Mouse (Mus musculus): ENCODE data around the gene Slc7a5. TPM values are rescaled to one million over a fixed set of nuclear protein-coding genes. Genes with fewer than 3 reads are reported as not detected.
A peak's percentile ranks its signal among the peaks of the same experiment; 100 is the strongest.

Gene Slc7a5
- 17.0 and 18.4 TPM in 2 replicates for polyA plus RNA-seq (2014; fragmentation: Nextera tagmentation; extraction: Ambion mirVana)

DNA sequence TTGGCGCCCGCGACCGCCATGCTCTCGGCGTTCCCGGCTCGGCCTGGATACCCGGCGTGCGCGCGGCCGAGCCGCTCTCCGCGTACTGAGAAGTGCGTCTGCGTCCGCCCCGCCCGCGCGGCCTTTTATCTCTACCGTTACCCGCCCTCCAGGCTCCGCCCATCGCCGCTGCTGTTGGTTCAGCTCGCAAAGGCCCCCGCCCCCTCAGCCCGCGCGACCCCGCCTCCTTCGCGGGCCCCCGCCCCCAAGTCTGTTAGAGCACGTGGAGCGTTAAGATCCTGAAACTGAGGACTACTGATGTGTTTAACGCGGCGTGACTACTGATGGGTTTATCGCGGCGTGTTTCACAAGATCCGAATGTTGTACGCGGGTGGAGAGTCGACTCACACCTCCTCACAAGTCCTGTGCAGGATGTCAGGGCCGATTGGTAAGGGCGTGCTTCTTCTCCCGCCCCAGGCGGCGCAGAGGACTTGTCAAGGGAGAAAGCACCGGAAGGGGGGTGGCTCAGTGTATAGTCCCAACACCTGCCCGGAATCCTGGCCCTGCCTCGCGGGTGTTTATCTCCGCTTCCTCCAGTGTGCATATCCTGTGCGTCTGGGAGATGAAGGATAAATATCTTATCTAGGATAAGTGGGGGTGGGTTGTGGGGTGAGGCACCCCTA lies at the start of gene Slc7a5:
Slc7a5 (minus strand) TSS at position 108 of the 662 bp plus-strand sequence.
- Histone ChIP-seq H3K9me3 (replicated peaks; ENCODE audit: control insufficient read depth, low read length) (no peaks in the 10 kb centered on the region), H3K4me3 (ENCODE audit: low read depth, low read length) (peak within 1 kb of the TSS; percentile 73), H3K27me3 (ENCODE audit: control insufficient read depth, insufficient read depth, low read length) (no peaks in the 10 kb centered on the region; the same call in 1 of the 2 replicates), H3K4me2 (peak within 1 kb of the TSS; percentile 96), H3K9ac (ENCODE audit: low read depth, low read length) (peak within 1 kb of the TSS; percentile 74), H3K36me3 (ENCODE audit: control insufficient read depth, insufficient read depth, low read length) (no peaks in the 10 kb centered on the region), H3K27ac (ENCODE audit: low read depth, low read length) (no peak within 1 kb of the TSS), H3K4me1 (ENCODE audit: control insufficient read depth, insufficient read depth, low read length) (peaks cover 18% of the 10 kb centered on the region)
- peak; percentile 88 for ATAC-seq (replicated peaks; ENCODE audit: insufficient number of reproducible peaks, low FRiP score, low TSS enrichment)
- WGBS (ENCODE audit: insufficient replicate concordance) = under 1% methylated on average over 60 of the region's 61 CpGs

DNA sequence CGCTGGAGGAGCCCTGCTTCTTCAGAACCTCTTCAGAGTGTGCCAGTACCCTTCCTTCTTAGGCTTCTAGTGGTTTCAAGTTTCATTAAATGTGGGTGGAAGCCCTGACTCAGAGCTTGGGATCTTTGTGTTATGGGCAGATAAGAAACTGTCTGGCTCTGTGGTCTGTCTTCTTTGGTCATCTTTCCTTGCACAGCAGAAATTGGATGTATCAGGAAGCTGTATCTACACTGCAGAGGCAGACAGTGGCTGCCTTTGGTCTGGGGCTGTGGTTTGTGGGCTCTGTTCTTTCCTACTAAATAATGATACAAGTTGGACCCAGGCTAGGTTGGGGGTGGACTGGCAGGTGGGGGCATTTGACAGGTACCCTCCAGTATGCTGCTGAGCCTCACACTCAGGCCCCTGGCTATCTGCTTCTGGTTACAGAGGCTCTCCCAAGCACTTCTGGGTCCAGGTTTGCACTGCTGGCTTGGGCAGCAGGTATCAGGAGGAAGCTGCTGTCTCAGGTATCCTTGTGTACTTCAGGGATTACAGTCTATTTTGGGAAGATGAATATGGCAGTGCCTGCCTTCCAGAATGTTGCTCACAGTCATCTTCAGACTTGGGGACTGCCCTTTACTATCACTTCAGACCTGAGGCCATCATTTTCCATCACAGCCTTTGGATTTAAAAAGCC lies 48.5 kb upstream of the Slc7a5 start:
- no peak overlapping the region for H3K9ac ChIP-seq (ENCODE audit: low read depth, low read length)
- peak overlapping the region; percentile 31; the same call in 1 of the 2 replicates for H3K27ac ChIP-seq (ENCODE audit: low read depth, low read length)
- peaks cover 30% of the 10 kb centered on the region for H3K4me1 ChIP-seq (ENCODE audit: control insufficient read depth, insufficient read depth, low read length)

GRCm38 (mm10) chr8:121954981-121955555 lies 47.6 kb upstream of the Slc7a5 start:
- H3K4me1 ChIP-seq (ENCODE audit: control insufficient read depth, insufficient read depth, low read length) = peaks cover 30% of the 10 kb centered on the region
- no peak for ATAC-seq (replicated peaks; ENCODE audit: insufficient number of reproducible peaks, low FRiP score, low TSS enrichment)
- no peak overlapping the region for H3K4me2 ChIP-seq

More for the DNA sequence above, 48.5 kb upstream of the Slc7a5 start:
- Histone ChIP-seq H3K4me2 (no peak overlapping the region), H3K27me3 (ENCODE audit: control insufficient read depth, insufficient read depth, low read length) (no peaks in the 10 kb centered on the region), H3K4me3 (ENCODE audit: low read depth, low read length) (no peak overlapping the region), H3K36me3 (ENCODE audit: control insufficient read depth, insufficient read depth, low read length) (0 out of 2 replicates have a peak, but pooled peaks cover 3% of the 10 kb centered on the region), H3K9me3 (replicated peaks; ENCODE audit: control insufficient read depth, low read length) (no peaks in the 10 kb centered on the region)
- 47% methylated on average over 1 of the region's 1 CpGs for WGBS (ENCODE audit: insufficient replicate concordance)
- ATAC-seq (replicated peaks; ENCODE audit: insufficient number of reproducible peaks, low FRiP score, low TSS enrichment) = no peak

DNA sequence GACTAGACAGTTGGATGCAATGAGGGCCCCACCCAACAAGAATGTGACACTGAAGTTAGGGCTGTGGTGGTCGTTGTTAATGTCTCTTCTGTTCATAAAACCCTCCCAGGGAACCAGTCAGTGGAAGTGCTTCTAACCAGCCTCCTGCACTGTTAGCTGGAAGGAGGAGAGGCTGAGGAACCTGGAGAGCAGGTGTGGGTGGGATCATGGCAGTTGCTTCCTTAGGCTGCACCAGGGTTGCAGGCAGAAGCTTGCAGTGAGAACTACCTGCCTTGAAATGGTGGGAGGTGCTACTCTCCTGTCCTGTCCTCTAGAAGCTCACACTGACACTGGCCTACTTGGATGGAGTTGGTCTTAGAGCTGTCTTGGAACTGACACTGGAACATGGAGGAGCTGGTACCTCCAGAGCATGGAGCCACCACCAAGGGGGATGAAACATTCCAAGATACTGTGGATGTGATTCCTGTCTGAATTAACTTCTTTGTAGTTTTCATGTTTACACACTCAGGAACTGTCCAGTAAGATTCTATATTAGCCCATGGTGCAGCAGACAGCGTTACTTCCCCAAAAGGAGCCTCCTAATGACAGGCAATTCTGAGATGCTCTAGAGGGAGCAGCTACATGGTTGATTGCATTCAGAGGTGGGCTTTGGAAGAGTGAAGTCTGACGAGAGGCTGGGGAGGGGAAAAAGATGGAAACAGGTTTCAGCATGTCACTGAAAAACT lies 46.5 kb upstream of the Slc7a5 start:
- H3K4me1 ChIP-seq (ENCODE audit: control insufficient read depth, insufficient read depth, low read length) = peaks cover 35% of the 10 kb centered on the region

More at GRCm38 (mm10) chr8:121954981-121955555, 47.6 kb upstream of the Slc7a5 start:
- no peak overlapping the region for H3K9ac ChIP-seq (ENCODE audit: low read depth, low read length)
- no peaks in the 10 kb centered on the region for H3K9me3 ChIP-seq (replicated peaks; ENCODE audit: control insufficient read depth, low read length)
- H3K4me3 ChIP-seq (ENCODE audit: low read depth, low read length) = no peak overlapping the region
- no peaks in the 10 kb centered on the region for H3K27me3 ChIP-seq (ENCODE audit: control insufficient read depth, insufficient read depth, low read length)
- 73% methylated on average over 10 of the region's 10 CpGs for WGBS (ENCODE audit: insufficient replicate concordance)
- no peak overlapping the region; the same call in 1 of the 2 replicates for H3K27ac ChIP-seq (ENCODE audit: low read depth, low read length)
- 0 out of 2 replicates have a peak, but pooled peaks cover 3% of the 10 kb centered on the region for H3K36me3 ChIP-seq (ENCODE audit: control insufficient read depth, insufficient read depth, low read length)

DNA sequence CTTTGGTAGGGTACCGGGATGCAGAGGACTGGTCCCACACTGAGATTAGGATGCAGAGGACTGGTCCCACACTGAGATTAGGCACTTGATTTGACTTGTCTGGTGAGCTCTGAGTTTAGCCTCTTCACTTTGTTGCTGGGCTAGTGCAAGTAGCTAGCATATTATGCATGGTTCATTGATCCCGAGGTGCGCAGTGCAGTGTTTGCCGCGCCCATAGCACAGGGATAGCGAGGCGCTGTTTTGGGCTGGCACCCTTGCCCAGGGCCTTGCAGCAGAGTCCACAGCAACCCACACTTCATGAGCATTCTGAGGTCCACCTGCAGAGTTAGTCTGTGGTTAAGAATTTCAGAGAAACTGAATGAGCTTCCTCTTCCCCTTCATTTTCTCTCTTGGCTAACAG lies 45.3 kb upstream of the Slc7a5 start:
- H3K4me1 ChIP-seq (ENCODE audit: control insufficient read depth, insufficient read depth, low read length) = peaks cover 45% of the 10 kb centered on the region

More for the DNA sequence above, 46.5 kb upstream of the Slc7a5 start:
- H3K9ac ChIP-seq (ENCODE audit: low read depth, low read length) = no peak overlapping the region
- H3K9me3 ChIP-seq (replicated peaks; ENCODE audit: control insufficient read depth, low read length) = no peaks in the 10 kb centered on the region
- no peak overlapping the region for H3K27ac ChIP-seq (ENCODE audit: low read depth, low read length)
- H3K27me3 ChIP-seq (ENCODE audit: control insufficient read depth, insufficient read depth, low read length) = no peaks in the 10 kb centered on the region
- H3K4me3 ChIP-seq (ENCODE audit: low read depth, low read length) = no peak overlapping the region
- H3K4me2 ChIP-seq = no peak overlapping the region
- no peak for ATAC-seq (replicated peaks; ENCODE audit: insufficient number of reproducible peaks, low FRiP score, low TSS enrichment)
- H3K36me3 ChIP-seq (ENCODE audit: control insufficient read depth, insufficient read depth, low read length) = 0 out of 2 replicates have a peak, but pooled peaks cover 3% of the 10 kb centered on the region
- 83% methylated on average over 3 of the region's 3 CpGs for WGBS (ENCODE audit: insufficient replicate concordance)

DNA sequence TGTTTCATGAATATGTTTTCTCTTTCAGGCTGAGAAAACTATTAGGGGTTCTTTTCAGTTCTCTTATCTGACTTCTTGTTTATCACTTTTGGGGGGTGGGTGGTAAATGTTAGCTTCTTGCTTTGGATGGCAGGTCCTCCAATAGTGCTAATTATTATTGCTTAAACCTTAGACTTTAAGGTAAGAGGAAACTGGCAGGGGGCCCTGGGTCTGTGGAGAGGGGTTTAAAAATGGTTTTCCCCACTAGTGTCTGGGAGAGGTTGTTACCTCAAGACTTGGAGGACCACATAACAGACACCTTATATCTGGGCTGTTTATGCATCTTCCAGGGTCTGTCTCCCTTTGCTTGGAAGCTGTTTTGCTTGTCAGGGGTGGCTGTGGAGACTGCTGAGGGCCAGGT lies 44.6 kb upstream of the Slc7a5 start:
- H3K4me2 ChIP-seq = peak overlapping the region; percentile 95
- H3K36me3 ChIP-seq (ENCODE audit: control insufficient read depth, insufficient read depth, low read length) = 0 out of 2 replicates have a peak, but pooled peaks cover 3% of the 10 kb centered on the region
- no peaks in the 10 kb centered on the region for H3K9me3 ChIP-seq (replicated peaks; ENCODE audit: control insufficient read depth, low read length)
- H3K27ac ChIP-seq (ENCODE audit: low read depth, low read length) = no peak overlapping the region
- peak overlapping the region; percentile 74; the same call in 1 of the 2 replicates for H3K4me3 ChIP-seq (ENCODE audit: low read depth, low read length)
- no peaks in the 10 kb centered on the region for H3K27me3 ChIP-seq (ENCODE audit: control insufficient read depth, insufficient read depth, low read length)
- peak overlapping the region; percentile 6; the same call in 1 of the 2 replicates for H3K9ac ChIP-seq (ENCODE audit: low read depth, low read length)
- H3K4me1 ChIP-seq (ENCODE audit: control insufficient read depth, insufficient read depth, low read length) = peaks cover 45% of the 10 kb centered on the region
- ATAC-seq (replicated peaks; ENCODE audit: insufficient number of reproducible peaks, low FRiP score, low TSS enrichment) = no peak

More for the DNA sequence above, 45.3 kb upstream of the Slc7a5 start:
- Histone ChIP-seq H3K36me3 (ENCODE audit: control insufficient read depth, insufficient read depth, low read length) (0 out of 2 replicates have a peak, but pooled peaks cover 3% of the 10 kb centered on the region), H3K4me3 (ENCODE audit: low read depth, low read length) (no peak overlapping the region), H3K9me3 (replicated peaks; ENCODE audit: control insufficient read depth, low read length) (no peaks in the 10 kb centered on the region), H3K27me3 (ENCODE audit: control insufficient read depth, insufficient read depth, low read length) (no peaks in the 10 kb centered on the region), H3K4me2 (no peak overlapping the region), H3K9ac (ENCODE audit: low read depth, low read length) (no peak overlapping the region), H3K27ac (ENCODE audit: low read depth, low read length) (no peak overlapping the region)
- 91% methylated on average over 7 of the region's 7 CpGs for WGBS (ENCODE audit: insufficient replicate concordance)
- ATAC-seq (replicated peaks; ENCODE audit: insufficient number of reproducible peaks, low FRiP score, low TSS enrichment) = no peak

- WGBS (ENCODE audit: insufficient replicate concordance) = 26% methylated on average over 7 of the region's 7 CpGs
- Histone ChIP-seq H3K9ac (ENCODE audit: low read depth, low read length) (peak overlapping the region; percentile 92; the same call in 1 of the 2 replicates), H3K27me3 (ENCODE audit: control insufficient read depth, insufficient read depth, low read length) (no peaks in the 10 kb centered on the region), H3K4me1 (ENCODE audit: control insufficient read depth, insufficient read depth, low read length) (peaks cover 42% of the 10 kb centered on the region), H3K9me3 (replicated peaks; ENCODE audit: control insufficient read depth, low read length) (no peaks in the 10 kb centered on the region), H3K4me2 (peak overlapping the region; percentile 95), H3K4me3 (ENCODE audit: low read depth, low read length) (peak overlapping the region; percentile 74), H3K36me3 (ENCODE audit: control insufficient read depth, insufficient read depth, low read length) (0 out of 2 replicates have a peak, but pooled peaks cover 3% of the 10 kb centered on the region), H3K27ac (ENCODE audit: low read depth, low read length) (no peak overlapping the region)
- no peak for ATAC-seq (replicated peaks; ENCODE audit: insufficient number of reproducible peaks, low FRiP score, low TSS enrichment)
Observed at GRCm38 (mm10) chr8:121951656-121952009, 44.1 kb upstream of the Slc7a5 start.
